Mouse (Mus musculus) hindbrain, embryonic 12.5 days (tissue): ENCODE results near the gene Akirin1. TPM values are rescaled to one million over a fixed set of nuclear protein-coding genes. Genes with fewer than 3 reads are reported as not detected.

Source experiments
- ATAC-seq: fragments of 200-750 bp; cut with Nextera tagmentation; 2 replicates; pipeline ENCODE4 v1.8.0; 2017; ENCODE audit warnings: moderate TSS enrichment; ENCODE audit not compliant: low FRiP score
- H3K27ac ChIP-seq: fragments of 300-500 bp; sonication (generic); 2 replicates; pipeline ENCODE4 v1.5.1; 2016; ENCODE audit warnings: mild to moderate bottlenecking
- H3K27me3 ChIP-seq: fragments of 300-500 bp; sonication (generic); 2 replicates; pipeline ENCODE4 v1.6.1; 2016; ENCODE audit warnings: mild to moderate bottlenecking
- H3K36me3 ChIP-seq: fragments of 300-500 bp; sonication (generic); 2 replicates; pipeline ENCODE4 v1.6.1; 2016; ENCODE audit warnings: mild to moderate bottlenecking
- H3K4me1 ChIP-seq: fragments of 300-500 bp; sonication (generic); 2 replicates; pipeline ENCODE4 v1.6.1; 2016
- H3K4me2 ChIP-seq: fragments of 300-500 bp; sonication (generic); replicated peaks from 2 replicates; pipeline ENCODE4 v1.6.1; 2016; ENCODE audit warnings: mild to moderate bottlenecking
- H3K4me3 ChIP-seq: fragments of 300-500 bp; sonication (generic); 2 replicates; pipeline ENCODE4 v1.5.1; 2016; ENCODE audit warnings: mild to moderate bottlenecking
- H3K9ac ChIP-seq: fragments of 300-500 bp; sonication (generic); 2 replicates; pipeline ENCODE4 v1.6.1; 2016; ENCODE audit warnings: mild to moderate bottlenecking, moderate library complexity
- H3K9me3 ChIP-seq: fragments of 300-500 bp; sonication (generic); replicated peaks from 2 replicates; pipeline ENCODE4 v1.6.1; 2016; ENCODE audit warnings: mild to moderate bottlenecking
- WGBS: fragments of 180-500 bp; shearing (Covaris S2); methylation state at CpG from one replicate; pipeline ENCODE4 v1.1.7; 2016; 5-methylcytosine and 5-hydroxymethylcytosine counted together
- polyA plus RNA-seq: library from polyadenylated mRNA; unstranded; fragments of >200 nt; fragmentation: Nextera tagmentation; extraction: Ambion mirVana; gene quantifications from 2 replicates; pipeline ENCODE4 v1.2.1, GENCODE M21; 2016

The Akirin1 gene
- polyA plus RNA-seq, 1 experiment from 2014 or later, result 94.3 TPM

- Histone ChIP-seq H3K27ac (no peak overlapping the region), H3K9me3 (no peaks in the 10 kb centered on the region), H3K9ac (no peak overlapping the region), H3K4me3 (no peak overlapping the region), H3K4me2 (no peak overlapping the region), H3K36me3 (peaks cover 27% of the 10 kb centered on the region), H3K27me3 (no peaks in the 10 kb centered on the region), H3K4me1 (peaks cover 4% of the 10 kb centered on the region)
- ATAC-seq, result no peak
- WGBS, result 82% methylated on average over 2 of the region's 3 CpGs
These were observed 37.7 kb downstream of the Akirin1 start for GRCm38 (mm10) chr4:123712431-123712830.

GRCm38 (mm10) chr4:123707340-123707739, 42.8 kb downstream of the Akirin1 start:
- H3K4me3 ChIP-seq, result no peak overlapping the region
- WGBS, result 93% methylated on average over 5 of the region's 5 CpGs
- no peak for ATAC-seq

DNA sequence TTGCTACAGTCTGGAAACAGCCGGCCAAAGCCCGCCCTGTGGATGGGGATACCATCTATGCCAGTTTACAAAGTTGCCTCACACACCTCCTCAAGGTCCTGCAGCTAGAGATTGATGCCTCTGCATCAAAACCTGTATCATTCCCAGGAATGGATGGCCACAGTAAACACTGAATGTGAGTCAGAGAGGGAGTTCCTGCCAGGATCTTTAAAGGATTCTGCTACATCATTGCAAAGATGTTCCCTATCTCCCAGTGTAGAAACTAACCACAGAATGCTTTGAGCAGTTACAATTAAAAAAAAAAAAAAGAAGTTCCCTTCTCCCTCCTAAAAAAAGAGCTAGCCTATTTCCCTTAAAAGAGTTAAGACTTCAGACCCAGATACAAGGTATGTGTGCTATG, 44.8 kb downstream of the Akirin1 start:
- H3K27ac ChIP-seq, result no peak overlapping the region
- WGBS, result 94% methylated on average over 2 of the region's 2 CpGs

More at GRCm38 (mm10) chr4:123707340-123707739, 42.8 kb downstream of the Akirin1 start:
- Histone ChIP-seq H3K27ac (no peak overlapping the region), H3K4me1 (no peaks in the 10 kb centered on the region), H3K4me2 (no peak overlapping the region), H3K9me3 (no peaks in the 10 kb centered on the region), H3K27me3 (no peaks in the 10 kb centered on the region), H3K9ac (no peak overlapping the region), H3K36me3 (peaks cover 7% of the 10 kb centered on the region)

DNA sequence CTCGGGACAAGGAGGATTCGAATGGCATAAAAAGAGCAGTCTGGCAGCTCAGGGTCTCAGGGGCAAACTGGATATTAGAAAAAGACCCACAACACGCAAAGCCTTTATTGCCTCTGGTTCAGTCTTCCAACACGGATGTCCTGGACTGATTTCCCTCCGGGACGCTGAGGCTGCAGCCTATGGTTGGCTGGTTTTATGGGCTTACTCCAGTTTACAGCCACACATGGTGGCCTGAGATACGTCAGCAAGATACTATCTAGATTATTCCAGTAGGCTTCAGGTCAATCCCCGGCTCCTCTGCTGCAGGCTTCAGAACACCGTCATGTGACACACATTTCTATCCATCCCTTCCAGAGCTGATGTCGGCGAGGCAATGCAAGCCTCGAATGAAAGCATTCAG, 56.8 kb downstream of the Akirin1 start:
- H3K4me2 ChIP-seq, result no peak overlapping the region
- no peaks in the 10 kb centered on the region for H3K36me3 ChIP-seq
- no peak overlapping the region for H3K27ac ChIP-seq
- no peaks in the 10 kb centered on the region for H3K27me3 ChIP-seq
- no peak overlapping the region for H3K4me3 ChIP-seq
- H3K9me3 ChIP-seq, result no peaks in the 10 kb centered on the region
- H3K4me1 ChIP-seq, result no peaks in the 10 kb centered on the region
- WGBS, result 82% methylated on average over 12 of the region's 12 CpGs
- H3K9ac ChIP-seq, result no peak overlapping the region
- ATAC-seq, result no peak

More for the DNA sequence above, 44.8 kb downstream of the Akirin1 start:
- no peak for ATAC-seq
- Histone ChIP-seq H3K4me1 (no peaks in the 10 kb centered on the region), H3K9me3 (no peaks in the 10 kb centered on the region), H3K4me3 (no peak overlapping the region), H3K4me2 (no peak overlapping the region), H3K36me3 (no peaks in the 10 kb centered on the region), H3K9ac (no peak overlapping the region), H3K27me3 (no peaks in the 10 kb centered on the region)

DNA sequence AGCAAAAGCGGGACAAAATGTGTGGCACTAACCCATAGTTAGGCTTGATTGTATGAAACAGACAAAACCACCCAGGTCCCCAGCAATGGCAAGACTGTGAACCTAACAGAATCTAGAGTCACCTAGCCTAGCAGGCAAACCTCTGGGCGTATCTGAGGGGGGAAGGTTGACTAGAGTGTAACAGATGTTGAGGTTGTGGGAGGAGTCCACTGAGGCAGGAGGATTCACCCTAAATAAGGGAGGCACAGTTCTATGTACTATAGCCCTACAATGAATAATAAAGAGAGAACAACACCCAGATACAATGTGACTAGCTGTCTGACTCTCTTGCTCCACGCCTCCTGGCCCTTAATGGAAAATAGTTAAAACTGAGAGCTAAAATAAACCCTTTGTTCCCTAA, 58.1 kb downstream of the Akirin1 start:
- no peaks in the 10 kb centered on the region for H3K27me3 ChIP-seq
- H3K4me1 ChIP-seq, result 0 out of 2 replicates have a peak, but pooled peaks cover 2% of the 10 kb centered on the region
- no peaks in the 10 kb centered on the region for H3K36me3 ChIP-seq
- H3K4me3 ChIP-seq, result no peak overlapping the region
- no peaks in the 10 kb centered on the region for H3K9me3 ChIP-seq
- no peak overlapping the region for H3K27ac ChIP-seq
- no peak for ATAC-seq
- 80% methylated on average over 3 of the region's 3 CpGs for WGBS
- H3K4me2 ChIP-seq, result no peak overlapping the region
- H3K9ac ChIP-seq, result no peak overlapping the region

DNA sequence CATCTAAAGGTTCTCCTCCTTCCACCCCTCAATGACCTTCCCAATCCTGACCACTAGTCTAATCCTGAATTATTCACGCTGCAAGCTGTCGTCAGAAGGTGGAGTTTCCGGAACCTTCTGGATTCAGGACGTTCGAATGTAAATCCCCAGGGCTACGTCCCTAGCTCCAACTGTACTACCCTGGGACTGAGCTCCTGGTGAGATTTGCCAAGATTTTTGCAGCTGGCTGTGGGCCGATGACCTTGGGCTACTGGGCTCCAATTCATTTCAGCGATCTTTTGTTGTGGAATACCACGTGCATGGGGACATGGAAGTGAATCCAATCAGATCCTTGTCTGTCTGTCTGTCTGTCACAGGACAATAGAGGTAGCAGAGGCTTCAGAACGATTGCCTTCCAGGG, 59.8 kb downstream of the Akirin1 start:
- no peak for ATAC-seq
- Histone ChIP-seq H3K9ac (no peak overlapping the region), H3K9me3 (no peaks in the 10 kb centered on the region), H3K36me3 (no peaks in the 10 kb centered on the region), H3K27me3 (peaks cover 8% of the 10 kb centered on the region), H3K27ac (no peak overlapping the region), H3K4me1 (peaks cover 15% of the 10 kb centered on the region), H3K4me3 (no peak overlapping the region), H3K4me2 (no peak overlapping the region)
- WGBS, result 80% methylated on average over 10 of the region's 10 CpGs

- Histone ChIP-seq H3K9me3 (no peaks in the 10 kb centered on the region), H3K27ac (peak overlapping the region; percentile 90), H3K27me3 (peaks cover 8% of the 10 kb centered on the region), H3K4me2 (peak overlapping the region; percentile 97), H3K4me3 (peak overlapping the region; percentile 77), H3K9ac (peak overlapping the region; percentile 93), H3K36me3 (peaks cover 8% of the 10 kb centered on the region; the same call in 1 of the 2 replicates), H3K4me1 (peaks cover 20% of the 10 kb centered on the region)
- 1% methylated on average over 36 of the region's 89 CpGs for WGBS
- ATAC-seq, result peak; percentile 62
These were observed 62.9 kb downstream of the Akirin1 start for GRCm38 (mm10) chr4:123687025-123687781.

DNA sequence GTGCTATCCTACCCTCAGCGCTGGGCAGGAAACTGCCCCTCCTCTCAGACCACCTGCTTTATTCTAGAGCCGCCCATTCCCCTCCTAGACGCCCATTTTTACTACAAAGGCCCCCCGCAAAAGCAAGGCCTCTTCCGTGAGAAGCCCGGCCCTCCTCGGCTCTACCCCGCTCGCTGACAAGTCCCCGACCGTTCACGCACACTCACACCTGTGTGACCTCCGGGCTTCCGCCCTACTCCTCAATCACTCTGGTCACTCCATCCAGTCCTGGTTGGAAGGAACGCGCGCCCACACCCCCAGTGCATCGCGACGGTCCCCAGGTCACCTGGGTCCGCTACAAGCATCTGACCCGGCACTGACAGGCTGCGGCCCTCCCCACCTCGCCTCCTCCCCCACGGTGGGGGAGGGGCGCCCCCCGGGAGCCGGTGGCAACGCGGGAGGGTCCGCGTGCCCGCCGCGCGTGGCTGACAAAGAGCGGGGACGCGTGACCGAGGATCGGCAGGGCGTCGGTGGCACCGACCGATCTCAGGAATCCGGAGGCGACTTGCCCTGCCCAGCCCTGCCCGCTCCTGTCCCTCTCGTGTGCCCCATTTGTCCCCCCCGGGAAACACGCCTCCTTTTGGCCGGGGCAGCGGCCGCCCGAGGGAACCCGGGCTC, 63.6 kb downstream of the Akirin1 start:
- H3K36me3 ChIP-seq, result peaks cover 9% of the 10 kb centered on the region; the same call in 1 of the 2 replicates
- no peaks in the 10 kb centered on the region for H3K9me3 ChIP-seq
- peak; percentile 62 for ATAC-seq
- peak overlapping the region; percentile 93 for H3K9ac ChIP-seq
- peaks cover 20% of the 10 kb centered on the region for H3K4me1 ChIP-seq
- H3K27me3 ChIP-seq, result peaks cover 8% of the 10 kb centered on the region
- H3K27ac ChIP-seq, result peak overlapping the region; percentile 90
- WGBS, result under 1% methylated on average over 51 of the region's 56 CpGs
- H3K4me2 ChIP-seq, result peak overlapping the region; percentile 97
- peak overlapping the region; percentile 77 for H3K4me3 ChIP-seq

GRCm38 (mm10) chr4:123685506-123686242, 64.5 kb downstream of the Akirin1 start:
- Histone ChIP-seq H3K4me2 (peak overlapping the region; percentile 97), H3K9ac (peak overlapping the region; percentile 93), H3K27me3 (peaks cover 8% of the 10 kb centered on the region), H3K4me1 (peaks cover 24% of the 10 kb centered on the region), H3K4me3 (peak overlapping the region; percentile 77), H3K36me3 (peaks cover 9% of the 10 kb centered on the region; the same call in 1 of the 2 replicates), H3K9me3 (no peaks in the 10 kb centered on the region), H3K27ac (peak overlapping the region; percentile 90; the same call in 1 of the 2 replicates)
- no peak for ATAC-seq
- WGBS, result 37% methylated on average over 8 of the region's 8 CpGs

DNA sequence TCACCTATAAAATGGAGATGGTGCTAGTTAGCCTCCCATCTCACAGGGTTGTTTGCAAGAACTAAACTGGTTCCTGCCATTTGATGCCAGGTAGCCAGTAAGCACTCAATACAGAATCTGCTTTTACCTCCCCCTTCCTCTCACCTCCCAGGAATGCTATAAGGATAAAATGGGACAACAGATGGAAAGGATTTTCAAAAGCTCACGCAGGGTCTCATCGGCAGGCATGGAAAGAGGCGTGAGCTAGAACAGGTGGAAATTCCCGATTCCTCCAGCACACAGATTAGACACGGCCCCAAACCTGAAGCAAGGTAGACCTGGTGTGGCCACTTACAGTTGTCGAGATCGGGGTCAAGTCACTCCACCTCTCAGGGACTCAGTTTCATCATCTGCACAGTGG, 65.1 kb downstream of the Akirin1 start:
- WGBS, result 80% methylated on average over 7 of the region's 7 CpGs
- H3K4me3 ChIP-seq, result 0 out of 2 replicates have a peak overlapping the region, but pooled peaks have one; percentile 77
- H3K4me1 ChIP-seq, result peaks cover 24% of the 10 kb centered on the region
- H3K9me3 ChIP-seq, result no peaks in the 10 kb centered on the region
- peaks cover 8% of the 10 kb centered on the region for H3K27me3 ChIP-seq
- no peak overlapping the region for H3K9ac ChIP-seq
- H3K36me3 ChIP-seq, result peaks cover 9% of the 10 kb centered on the region; the same call in 1 of the 2 replicates
- H3K4me2 ChIP-seq, result peak overlapping the region; percentile 97
- ATAC-seq, result no peak
- H3K27ac ChIP-seq, result no peak overlapping the region
